Mouse (Mus musculus): ENCODE data around the gene Brk1. TPM values are rescaled to one million over a fixed set of nuclear protein-coding genes. Genes with fewer than 3 reads are reported as not detected.
A peak's percentile ranks its signal among the peaks of the same experiment; 100 is the strongest.

Gene Brk1
- polyA plus RNA-seq, 1 experiment from 2014 or later = 200 TPM

- H3K27me3 ChIP-seq (ENCODE audit: control insufficient read depth, insufficient read depth, low read length) = no peaks in the 10 kb centered on the region
- ATAC-seq (replicated peaks; ENCODE audit: low FRiP score) = no peak
- H3K4me2 ChIP-seq (ENCODE audit: low read depth, low read length, severe bottlenecking) = no peak overlapping the region
- no peak overlapping the region for H3K9ac ChIP-seq (ENCODE audit: low read length)
- H3K4me3 ChIP-seq (ENCODE audit: low read depth, low read length) = no peak overlapping the region
- H3K27ac ChIP-seq (ENCODE audit: low read depth, low read length) = no peak overlapping the region
- 95% methylated on average over 4 of the region's 4 CpGs for WGBS
- no peaks in the 10 kb centered on the region for H3K9me3 ChIP-seq (ENCODE audit: control insufficient read depth, low read length)
- no peaks in the 10 kb centered on the region; the same call in 1 of the 2 replicates for H3K36me3 ChIP-seq (ENCODE audit: control insufficient read depth, insufficient read depth, low read length)
- no peaks in the 10 kb centered on the region for H3K4me1 ChIP-seq (replicated peaks; ENCODE audit: control insufficient read depth, insufficient read depth, low read length)
- no peak for DNase-seq (ENCODE audit: low spot score)
Measured at GRCm38 (mm10) chr6:113632863-113633262, 28.3 kb downstream of the Brk1 start.

- 9% methylated on average over 37 of the region's 37 CpGs for WGBS
- Histone ChIP-seq H3K4me1 (replicated peaks; ENCODE audit: control insufficient read depth, insufficient read depth, low read length) (no peaks in the 10 kb centered on the region), H3K4me3 (ENCODE audit: low read depth, low read length) (peak within 1 kb of the TSS; percentile 40), H3K27ac (ENCODE audit: low read depth, low read length) (no peak within 1 kb of the TSS), H3K9ac (ENCODE audit: low read length) (peak within 1 kb of the TSS; percentile 44), H3K27me3 (ENCODE audit: control insufficient read depth, insufficient read depth, low read length) (no peaks in the 10 kb centered on the region), H3K36me3 (ENCODE audit: control insufficient read depth, insufficient read depth, low read length) (no peaks in the 10 kb centered on the region), H3K4me2 (ENCODE audit: low read depth, low read length, severe bottlenecking) (peak within 1 kb of the TSS; percentile 77), H3K9me3 (ENCODE audit: control insufficient read depth, low read length) (no peaks in the 10 kb centered on the region)
- ATAC-seq (replicated peaks; ENCODE audit: low FRiP score) = peak; percentile 94
- DNase-seq (ENCODE audit: low spot score) = peak; percentile 96
Measured at GRCm38 (mm10) chr6:113638302-113639040, 33.9 kb downstream of the Brk1 start, which contains the start of gene Irak2. Irak2 (plus strand) TSS chr6:113638467.

GRCm38 (mm10) chr6:113639201-113639600 is 34.6 kb downstream of the Brk1 start:
- DNase-seq (ENCODE audit: low spot score) (no peak), ATAC-seq (replicated peaks; ENCODE audit: low FRiP score) (no peak)
- no peak overlapping the region for H3K27ac ChIP-seq (ENCODE audit: low read depth, low read length)

GRCm38 (mm10) chr6:113642605-113643004 is 38.0 kb downstream of the Brk1 start:
- Histone ChIP-seq H3K9me3 (ENCODE audit: control insufficient read depth, low read length) (no peaks in the 10 kb centered on the region), H3K4me3 (ENCODE audit: low read depth, low read length) (no peak overlapping the region), H3K4me1 (replicated peaks; ENCODE audit: control insufficient read depth, insufficient read depth, low read length) (no peaks in the 10 kb centered on the region), H3K4me2 (ENCODE audit: low read depth, low read length, severe bottlenecking) (no peak overlapping the region), H3K9ac (ENCODE audit: low read length) (no peak overlapping the region), H3K36me3 (ENCODE audit: control insufficient read depth, insufficient read depth, low read length) (no peaks in the 10 kb centered on the region), H3K27ac (ENCODE audit: low read depth, low read length) (no peak overlapping the region), H3K27me3 (ENCODE audit: control insufficient read depth, insufficient read depth, low read length) (no peaks in the 10 kb centered on the region)
- WGBS = 87% methylated on average over 8 of the region's 8 CpGs
- ATAC-seq (replicated peaks; ENCODE audit: low FRiP score) (no peak), DNase-seq (ENCODE audit: low spot score) (no peak)

More at GRCm38 (mm10) chr6:113639201-113639600, 34.6 kb downstream of the Brk1 start:
- H3K4me2 ChIP-seq (ENCODE audit: low read depth, low read length, severe bottlenecking) = no peak overlapping the region
- H3K36me3 ChIP-seq (ENCODE audit: control insufficient read depth, insufficient read depth, low read length) = no peaks in the 10 kb centered on the region
- H3K9ac ChIP-seq (ENCODE audit: low read length) = no peak overlapping the region
- 88% methylated on average over 4 of the region's 4 CpGs for WGBS
- no peaks in the 10 kb centered on the region for H3K4me1 ChIP-seq (replicated peaks; ENCODE audit: control insufficient read depth, insufficient read depth, low read length)
- no peaks in the 10 kb centered on the region for H3K27me3 ChIP-seq (ENCODE audit: control insufficient read depth, insufficient read depth, low read length)
- H3K4me3 ChIP-seq (ENCODE audit: low read depth, low read length) = no peak overlapping the region
- H3K9me3 ChIP-seq (ENCODE audit: control insufficient read depth, low read length) = no peaks in the 10 kb centered on the region

GRCm38 (mm10) chr6:113643021-113643420 is 38.4 kb downstream of the Brk1 start:
- DNase-seq (ENCODE audit: low spot score) (no peak), ATAC-seq (replicated peaks; ENCODE audit: low FRiP score) (no peak)
- no peak overlapping the region for H3K4me2 ChIP-seq (ENCODE audit: low read depth, low read length, severe bottlenecking)
- no peaks in the 10 kb centered on the region for H3K9me3 ChIP-seq (ENCODE audit: control insufficient read depth, low read length)
- H3K9ac ChIP-seq (ENCODE audit: low read length) = no peak overlapping the region
- WGBS = 72% methylated on average over 4 of the region's 4 CpGs
- H3K36me3 ChIP-seq (ENCODE audit: control insufficient read depth, insufficient read depth, low read length) = no peaks in the 10 kb centered on the region
- no peaks in the 10 kb centered on the region for H3K4me1 ChIP-seq (replicated peaks; ENCODE audit: control insufficient read depth, insufficient read depth, low read length)
- H3K4me3 ChIP-seq (ENCODE audit: low read depth, low read length) = no peak overlapping the region
- no peak overlapping the region for H3K27ac ChIP-seq (ENCODE audit: low read depth, low read length)
- no peaks in the 10 kb centered on the region for H3K27me3 ChIP-seq (ENCODE audit: control insufficient read depth, insufficient read depth, low read length)

- no peak overlapping the region for H3K4me2 ChIP-seq (ENCODE audit: low read depth, low read length, severe bottlenecking)
- no peaks in the 10 kb centered on the region for H3K36me3 ChIP-seq (ENCODE audit: control insufficient read depth, insufficient read depth, low read length)
- no peaks in the 10 kb centered on the region for H3K4me1 ChIP-seq (replicated peaks; ENCODE audit: control insufficient read depth, insufficient read depth, low read length)
- WGBS = 89% methylated on average over 2 of the region's 2 CpGs
- DNase-seq (ENCODE audit: low spot score) = no peak
- H3K27me3 ChIP-seq (ENCODE audit: control insufficient read depth, insufficient read depth, low read length) = no peaks in the 10 kb centered on the region
- no peaks in the 10 kb centered on the region for H3K9me3 ChIP-seq (ENCODE audit: control insufficient read depth, low read length)
- no peak overlapping the region for H3K4me3 ChIP-seq (ENCODE audit: low read depth, low read length)
- H3K27ac ChIP-seq (ENCODE audit: low read depth, low read length) = no peak overlapping the region
- no peak overlapping the region for H3K9ac ChIP-seq (ENCODE audit: low read length)
- ATAC-seq (replicated peaks; ENCODE audit: low FRiP score) = no peak
Measured at GRCm38 (mm10) chr6:113643967-113644366, 39.4 kb downstream of the Brk1 start.

GRCm38 (mm10) chr6:113644808-113645207 is 40.2 kb downstream of the Brk1 start:
- H3K4me1 ChIP-seq (replicated peaks; ENCODE audit: control insufficient read depth, insufficient read depth, low read length) = no peaks in the 10 kb centered on the region
- no peak for DNase-seq (ENCODE audit: low spot score)
- no peak overlapping the region for H3K4me2 ChIP-seq (ENCODE audit: low read depth, low read length, severe bottlenecking)

GRCm38 (mm10) chr6:113649346-113650196 is 45.0 kb downstream of the Brk1 start:
- Histone ChIP-seq H3K27me3 (ENCODE audit: control insufficient read depth, insufficient read depth, low read length) (no peaks in the 10 kb centered on the region), H3K4me2 (ENCODE audit: low read depth, low read length, severe bottlenecking) (no peak overlapping the region), H3K4me3 (ENCODE audit: low read depth, low read length) (no peak overlapping the region), H3K9ac (ENCODE audit: low read length) (no peak overlapping the region), H3K9me3 (ENCODE audit: control insufficient read depth, low read length) (no peaks in the 10 kb centered on the region), H3K27ac (ENCODE audit: low read depth, low read length) (no peak overlapping the region), H3K36me3 (ENCODE audit: control insufficient read depth, insufficient read depth, low read length) (no peaks in the 10 kb centered on the region), H3K4me1 (replicated peaks; ENCODE audit: control insufficient read depth, insufficient read depth, low read length) (no peaks in the 10 kb centered on the region)
- no peak for DNase-seq (ENCODE audit: low spot score)
- WGBS = 82% methylated on average over 7 of the region's 7 CpGs
- no peak for ATAC-seq (replicated peaks; ENCODE audit: low FRiP score)

More at GRCm38 (mm10) chr6:113644808-113645207, 40.2 kb downstream of the Brk1 start:
- Histone ChIP-seq H3K9me3 (ENCODE audit: control insufficient read depth, low read length) (no peaks in the 10 kb centered on the region), H3K4me3 (ENCODE audit: low read depth, low read length) (no peak overlapping the region), H3K9ac (ENCODE audit: low read length) (no peak overlapping the region), H3K27me3 (ENCODE audit: control insufficient read depth, insufficient read depth, low read length) (no peaks in the 10 kb centered on the region), H3K27ac (ENCODE audit: low read depth, low read length) (no peak overlapping the region), H3K36me3 (ENCODE audit: control insufficient read depth, insufficient read depth, low read length) (no peaks in the 10 kb centered on the region)
- no peak for ATAC-seq (replicated peaks; ENCODE audit: low FRiP score)
- WGBS = 89% methylated on average over 8 of the region's 8 CpGs
